Mouse (Mus musculus) midbrain, postnatal 0 days (tissue): Measurements from ENCODE around the gene Ccdc88c. TPM values are rescaled to one million over a fixed set of nuclear protein-coding genes. Genes with fewer than 3 reads are reported as not detected.

Experiments used
- ATAC-seq: fragments of 200-750 bp; cut with Nextera tagmentation; 2 replicates; pipeline ENCODE4 v1.8.0; 2017; ENCODE audit warnings: moderate number of reproducible peaks, mild to moderate bottlenecking, moderate TSS enrichment, moderate library complexity; ENCODE audit not compliant: low FRiP score
- DNase-seq: peaks from one replicate; pipeline ENCODE4 v3.0.0-alpha.2; 2015; ENCODE audit warnings: low spot score
- H3K27ac ChIP-seq: fragments of 300-500 bp; sonication (generic); 2 replicates; pipeline ENCODE4 v1.5.1; 2014; ENCODE audit warnings: low read depth, mild to moderate bottlenecking, low read length, mixed read lengths
- H3K27me3 ChIP-seq: fragments of 300-500 bp; sonication (generic); 2 replicates; pipeline ENCODE4 v1.6.1; 2014; ENCODE audit warnings: low read length, control low read depth, mixed read lengths; ENCODE audit not compliant: insufficient read depth
- H3K36me3 ChIP-seq: fragments of 300-500 bp; sonication (generic); 2 replicates; pipeline ENCODE4 v1.6.1; 2014; ENCODE audit warnings: low read length, control low read depth, mixed read lengths; ENCODE audit not compliant: insufficient read depth
- H3K4me1 ChIP-seq: fragments of 300-500 bp; sonication (generic); 2 replicates; pipeline ENCODE4 v1.6.1; 2014; ENCODE audit warnings: mild to moderate bottlenecking, control low read depth, antibody characterized with exemption, low read length, mixed read lengths; ENCODE audit not compliant: insufficient read depth
- H3K4me2 ChIP-seq: fragments of 300-500 bp; sonication (generic); 2 replicates; pipeline ENCODE4 v1.6.1; 2014; ENCODE audit warnings: low read depth, mild to moderate bottlenecking, low read length, mixed read lengths; ENCODE audit not compliant: poor library complexity, severe bottlenecking
- H3K4me3 ChIP-seq: fragments of 300-500 bp; sonication (generic); 2 replicates; pipeline ENCODE4 v1.5.1; 2014; ENCODE audit warnings: low read depth, mild to moderate bottlenecking, low read length, moderate library complexity
- H3K9ac ChIP-seq: fragments of 300-500 bp; sonication (generic); replicated peaks from 2 replicates; pipeline ENCODE4 v1.6.1; 2014; ENCODE audit warnings: mild to moderate bottlenecking, low read length, moderate library complexity, mixed read lengths; ENCODE audit not compliant: poor library complexity, severe bottlenecking
- H3K9me3 ChIP-seq: fragments of 300-500 bp; sonication (generic); 2 replicates; pipeline ENCODE4 v1.6.1; 2016; ENCODE audit warnings: low read length, control low read depth
- CTCF ChIP-seq: IDR thresholded peaks from 2 replicates; pipeline ENCODE4 v1.5.1; 2016; ENCODE audit warnings: antibody characterized with exemption, mild to moderate bottlenecking
- WGBS: fragments of 180-500 bp; shearing (Covaris S2); extraction: QIAGEN DNeasy Blood & Tissue Kit; methylation state at CpG from one replicate; pipeline ENCODE4 v1.1.7; 2014; 5-methylcytosine and 5-hydroxymethylcytosine counted together
- polyA plus RNA-seq: library from polyadenylated mRNA; unstranded; fragments of >200 nt; fragmentation: Nextera tagmentation; extraction: Ambion mirVana; gene quantifications from 2 replicates; pipeline ENCODE4 v1.2.1, GENCODE M21; 2015
- total RNA-seq: library from RNA; depleted of rRNA; stranded (reverse); fragments of >200 nt; gene quantifications from 2 replicates; pipeline ENCODE4 v1.2.3, GENCODE M21; 2014

Ccdc88c gene
- total and polyA plus RNA-seq, 2 experiments from 2014 or later, result 12.6 to 24.8 TPM

- H3K4me2 ChIP-seq, result no peak overlapping the region
- no peaks in the 10 kb centered on the region for H3K4me1 ChIP-seq
- TF ChIP-seq CTCF, result peak; percentile 90
- ATAC-seq (peak; percentile 67), DNase-seq (peak; percentile 91)
- H3K4me3 ChIP-seq, result no peak overlapping the region
- WGBS, result 61% methylated on average over 14 of the region's 14 CpGs
- H3K9ac ChIP-seq, result no peak overlapping the region
- H3K27ac ChIP-seq, result no peak overlapping the region; the same call in 1 of the 2 replicates
- no peaks in the 10 kb centered on the region for H3K9me3 ChIP-seq
- no peaks in the 10 kb centered on the region for H3K27me3 ChIP-seq
- H3K36me3 ChIP-seq, result peaks cover 48% of the 10 kb centered on the region
These were observed 102.9 kb downstream of the Ccdc88c start for GRCm38 (mm10) chr12:100925644-100926619.

GRCm38 (mm10) chr12:100924646-100925339, 104.1 kb downstream of the Ccdc88c start:
- 86% methylated on average over 15 of the region's 15 CpGs for WGBS
- no peak for TF ChIP-seq CTCF

GRCm38 (mm10) chr12:100910731-100911130, 118.1 kb downstream of the Ccdc88c start:
- no peak for ATAC-seq

More at GRCm38 (mm10) chr12:100924646-100925339, 104.1 kb downstream of the Ccdc88c start:
- Histone ChIP-seq H3K4me3 (no peak overlapping the region), H3K4me1 (no peaks in the 10 kb centered on the region), H3K9me3 (no peaks in the 10 kb centered on the region), H3K36me3 (peaks cover 42% of the 10 kb centered on the region), H3K9ac (no peak overlapping the region), H3K4me2 (no peak overlapping the region), H3K27ac (no peak overlapping the region), H3K27me3 (no peaks in the 10 kb centered on the region)
- no peak for DNase-seq
- ATAC-seq, result no peak

GRCm38 (mm10) chr12:100909765-100910164, 119.1 kb downstream of the Ccdc88c start:
- Histone ChIP-seq H3K27me3 (no peaks in the 10 kb centered on the region), H3K9ac (no peak overlapping the region), H3K9me3 (no peaks in the 10 kb centered on the region), H3K4me2 (no peak overlapping the region), H3K4me3 (no peak overlapping the region), H3K4me1 (0 out of 2 replicates have a peak, but pooled peaks cover 7% of the 10 kb centered on the region), H3K36me3 (peaks cover 18% of the 10 kb centered on the region), H3K27ac (no peak overlapping the region)
- no peak for ATAC-seq
- no peak for DNase-seq
- TF ChIP-seq CTCF, result no peak
- WGBS, result 69% methylated on average over 6 of the region's 6 CpGs

More at GRCm38 (mm10) chr12:100910731-100911130, 118.1 kb downstream of the Ccdc88c start:
- no peaks in the 10 kb centered on the region for H3K27me3 ChIP-seq
- 0 out of 2 replicates have a peak, but pooled peaks cover 7% of the 10 kb centered on the region for H3K4me1 ChIP-seq
- H3K4me3 ChIP-seq, result no peak overlapping the region
- peak; percentile 49 for DNase-seq
- H3K9ac ChIP-seq, result no peak overlapping the region
- H3K36me3 ChIP-seq, result peaks cover 19% of the 10 kb centered on the region
- H3K9me3 ChIP-seq, result no peaks in the 10 kb centered on the region
- H3K27ac ChIP-seq, result no peak overlapping the region
- no peak for TF ChIP-seq CTCF
- H3K4me2 ChIP-seq, result no peak overlapping the region
- 69% methylated on average over 12 of the region's 12 CpGs for WGBS

GRCm38 (mm10) chr12:100908298-100909034, 120.4 kb downstream of the Ccdc88c start:
- H3K4me2 ChIP-seq, result peak overlapping the region; percentile 87
- peaks cover 17% of the 10 kb centered on the region for H3K36me3 ChIP-seq
- peak overlapping the region; percentile 57; the same call in 1 of the 2 replicates for H3K9ac ChIP-seq
- DNase-seq (no peak), ATAC-seq (peak; percentile 32; the same call in 1 of the 2 replicates)
- TF ChIP-seq CTCF, result no peak
- H3K9me3 ChIP-seq, result no peaks in the 10 kb centered on the region
- no peak overlapping the region for H3K27ac ChIP-seq
- no peaks in the 10 kb centered on the region for H3K27me3 ChIP-seq
- WGBS, result 29% methylated on average over 9 of the region's 10 CpGs
- 0 out of 2 replicates have a peak, but pooled peaks cover 7% of the 10 kb centered on the region for H3K4me1 ChIP-seq
- H3K4me3 ChIP-seq, result peak overlapping the region; percentile 47
